ENCODE assay signal across 24 mouse cellular contexts in the genomic region with DNA sequence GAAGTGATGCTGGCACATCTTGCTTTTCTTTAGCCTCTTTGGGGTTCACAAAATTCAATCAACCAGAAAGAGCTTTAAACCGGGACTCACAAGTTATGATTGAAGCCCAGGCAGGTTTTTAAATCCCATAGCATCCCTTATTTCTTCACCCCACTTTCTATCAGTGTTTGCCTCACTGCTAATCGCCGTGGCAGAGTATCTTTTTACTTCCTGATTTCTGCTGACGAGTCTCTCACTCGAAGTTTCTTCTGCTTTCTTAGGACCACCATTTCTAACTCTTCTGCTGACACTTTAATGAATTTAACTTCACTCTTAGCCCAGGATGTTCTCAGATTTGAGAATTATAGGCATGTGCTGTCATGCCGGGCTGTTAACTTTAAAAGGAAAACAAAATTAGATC. TPM values are rescaled to one million over a fixed set of nuclear protein-coding genes. Genes with fewer than 3 reads are reported as not detected.
A peak's percentile ranks its signal among the peaks of the same experiment; 100 is the strongest.
DNase-seq lines count a peak whose midpoint lies in the region; ATAC-seq and TF ChIP-seq lines count a peak whose summit lies in the region.
"Had no signal": no experiment of that assay in that cellular context is flagged by ENCODE, and none has a peak within 500 bp of the region (broad histone marks: within the 10 kb centered on the region; RNA-seq: fewer than 3 reads in every experiment).

No protein-coding gene starts in this region.

- no peaks in the 10 kb centered on the region for H3K27me3 ChIP-seq in kidney, adult 2 months (replicated peaks; ENCODE audit: control insufficient read depth, insufficient read depth, low read length)
- H3K27me3 ChIP-seq: embryonic facial prominence, embryonic 13.5 days; forebrain, embryonic 12.5 days; forebrain, embryonic 15.5 days; hindbrain, embryonic 12.5 days; hindbrain, embryonic 15.5 days had no signal

- no peak for TF ChIP-seq POLR2A in kidney, adult 2 months (IDR thresholded peaks at IDR 0.05; ENCODE audit: low read depth, low read length)

- H3K4me1 ChIP-seq in kidney, adult 2 months (ENCODE audit: control insufficient read depth, insufficient read depth, low read length) = no peaks in the 10 kb centered on the region
- H3K4me1 ChIP-seq: embryonic facial prominence, embryonic 13.5 days; forebrain, embryonic 12.5 days; forebrain, embryonic 15.5 days; hindbrain, embryonic 12.5 days had no signal

- H3K36me3 ChIP-seq in kidney, adult 2 months (ENCODE audit: control insufficient read depth, insufficient read depth, low read length) = no peaks in the 10 kb centered on the region
- H3K36me3 ChIP-seq: embryonic facial prominence, embryonic 10.5 days; embryonic facial prominence, embryonic 13.5 days; forebrain, embryonic 12.5 days; forebrain, embryonic 15.5 days; hindbrain, embryonic 12.5 days; hindbrain, embryonic 15.5 days had no signal

- peak; percentile 18 for DNase-seq in A20 (ENCODE audit: low read depth, low spot score)
- no peak for DNase-seq in Muller cell, postnatal 12 days (ENCODE audit: inconsistent ontology term)
- DNase-seq in kidney, adult 2 months = no peak
- no peak for DNase-seq in layer of hippocampus, postnatal 25 days (ENCODE audit: extremely low spot score in 1 of 2, low spot score in 1 of 2)
- DNase-seq: adrenal gland, adult 8-10 months; adrenal gland, postnatal 36 days; cerebellum, adult 18-20 months; cerebellum, adult 9-10 months; cerebellum, postnatal 14 days; embryo, embryonic 11 days; gastrocnemius, postnatal 10 days; gastrocnemius, postnatal 36 days; heart, adult 11 months; kidney, adult 11 months had no signal

- H3K27ac ChIP-seq in kidney, adult 2 months (ENCODE audit: insufficient read depth, low read depth, low read length) = no peak overlapping the region
- H3K27ac ChIP-seq: embryonic facial prominence, embryonic 10.5 days; embryonic facial prominence, embryonic 13.5 days; forebrain, embryonic 12.5 days; forebrain, embryonic 15.5 days; hindbrain, embryonic 12.5 days; hindbrain, embryonic 15.5 days had no signal

- ATAC-seq in common myeloid progenitor, adult 5-6 weeks (replicated peaks; ENCODE audit: low read depth, poor library complexity, severe bottlenecking) = peak; percentile 61
- ATAC-seq in megakaryocyte progenitor cell, adult 5-6 weeks (replicated peaks; ENCODE audit: poor library complexity) = peak; percentile 62
- ATAC-seq: activated CD4-positive, CD25-positive, alpha-beta regulatory T cell, adult 4 months; forebrain, embryonic 15.5 days had no signal

- no peak for TF ChIP-seq CTCF in kidney, adult 2 months (conservative IDR thresholded peaks at IDR 0.05; ENCODE audit: insufficient read depth, insufficient read length, low read depth, low read length)

- no peak overlapping the region for H3K4me3 ChIP-seq in kidney, adult 2 months (ENCODE audit: insufficient read depth, low read depth, low read length)
- H3K4me3 ChIP-seq: embryonic facial prominence, embryonic 10.5 days; embryonic facial prominence, embryonic 13.5 days; erythroblast, embryonic 14.5 days; forebrain, embryonic 12.5 days; forebrain, embryonic 15.5 days; hindbrain, embryonic 12.5 days; hindbrain, embryonic 15.5 days had no signal

- 62% methylated on average over 6 of the region's 6 CpGs for WGBS in kidney, adult 2 months

RNA-seq across cellular contexts. Expression of a gene that starts 21.6 kb away (rescaled TPM):
- 7.3 and 9.6 TPM in 2 replicates for total RNA-seq in common myeloid progenitor, adult 5-6 weeks (2017)
- 2.6 and 3.6 TPM in 2 replicates for total RNA-seq in megakaryocyte progenitor cell, adult 5-6 weeks (2015)
- 1.7 TPM in 2 replicates for total RNA-seq in megakaryocyte progenitor cell, adult 5-6 weeks (2017)
- polyA plus RNA-seq in kidney, adult 2 months (2012; rRNA removed) = 8.2 and 8.6 TPM in 2 replicates
- total RNA-seq in layer of hippocampus, postnatal 25 days (2021) = 1 to 10 TPM; 2.0 to 2.3 TPM
- polyA plus RNA-seq: erythroblast, embryonic 14.5 days had no signal
